ENCODE assay signal across 18 mouse cellular contexts in genomic region chr12:29187619-29188018, GRCm38 (mm10).
DNase-seq lines count a peak whose midpoint lies in the region; ATAC-seq and TF ChIP-seq lines count a peak whose summit lies in the region.
"Had no signal": no experiment of that assay in that cellular context is flagged by ENCODE, and none has a peak within 500 bp of the region (broad histone marks: within the 10 kb centered on the region; RNA-seq: fewer than 3 reads in every experiment).

No protein-coding gene starts in this region.

- H3K36me3 ChIP-seq in forebrain, embryonic 14.5 days (ENCODE audit: control insufficient read depth, insufficient read depth, low read length): no peaks in the 10 kb centered on the region
- H3K36me3 ChIP-seq in forebrain, embryonic 16.5 days (ENCODE audit: control insufficient read depth, insufficient read depth): no peaks in the 10 kb centered on the region
- no peaks in the 10 kb centered on the region for H3K36me3 ChIP-seq in hindbrain, postnatal 0 days (ENCODE audit: insufficient read depth, low read length)
- H3K36me3 ChIP-seq in hindbrain, embryonic 13.5 days: no peaks in the 10 kb centered on the region
- no peaks in the 10 kb centered on the region for H3K36me3 ChIP-seq in midbrain, postnatal 0 days (ENCODE audit: insufficient read depth, low read length)
- H3K36me3 ChIP-seq in midbrain, embryonic 10.5 days: no peaks in the 10 kb centered on the region
- H3K36me3 ChIP-seq: embryonic facial prominence, embryonic 15.5 days; heart, embryonic 12.5 days had no signal

- H3K4me3 ChIP-seq in forebrain, embryonic 14.5 days (ENCODE audit: low read depth, low read length): no peak overlapping the region
- H3K4me3 ChIP-seq in forebrain, embryonic 16.5 days (replicated peaks; ENCODE audit: low read length): no peak overlapping the region
- no peak overlapping the region for H3K4me3 ChIP-seq in hindbrain, postnatal 0 days (ENCODE audit: low read length)
- no peak overlapping the region for H3K4me3 ChIP-seq in hindbrain, embryonic 13.5 days
- no peak overlapping the region for H3K4me3 ChIP-seq in midbrain, postnatal 0 days (ENCODE audit: low read depth, low read length)
- no peak overlapping the region for H3K4me3 ChIP-seq in midbrain, embryonic 10.5 days
- no peak overlapping the region for H3K4me3 ChIP-seq in olfactory bulb, adult 2 months (ENCODE audit: insufficient read depth, low read depth, low read length)
- H3K4me3 ChIP-seq: embryonic facial prominence, embryonic 15.5 days; erythroblast, embryonic 14.5 days; gastrocnemius, adult 2 months; heart, embryonic 12.5 days had no signal

- peak; percentile 29 for DNase-seq in forebrain, embryonic 14.5 days (ENCODE audit: low spot score)
- no peak for DNase-seq in hindbrain, postnatal 0 days (ENCODE audit: low spot score)
- peak; percentile 32 for DNase-seq in midbrain, postnatal 0 days (ENCODE audit: low spot score)
- DNase-seq in midbrain, embryonic 10.5 days (ENCODE audit: low spot score): no peak
- no peak for DNase-seq in lung, postnatal 10 days
- DNase-seq: adrenal gland, postnatal 10 days; cerebellum, adult 2 months; cerebellum, postnatal 10 days; embryo, embryonic 11 days; gastrocnemius, adult 2 months; gastrocnemius, postnatal 25 days had no signal

- H3K27ac ChIP-seq in forebrain, embryonic 14.5 days (ENCODE audit: low read depth, low read length): no peak overlapping the region
- no peak overlapping the region for H3K27ac ChIP-seq in forebrain, embryonic 16.5 days (ENCODE audit: low read length)
- no peak overlapping the region for H3K27ac ChIP-seq in hindbrain, postnatal 0 days
- H3K27ac ChIP-seq in hindbrain, embryonic 13.5 days: no peak overlapping the region
- no peak overlapping the region for H3K27ac ChIP-seq in midbrain, postnatal 0 days (ENCODE audit: low read depth, low read length)
- no peak overlapping the region for H3K27ac ChIP-seq in midbrain, embryonic 10.5 days (replicated peaks)
- peak overlapping the region; percentile 58; the same call in 1 of the 2 replicates for H3K27ac ChIP-seq in olfactory bulb, adult 2 months (ENCODE audit: insufficient read depth, low read depth, low read length)
- H3K27ac ChIP-seq: embryonic facial prominence, embryonic 15.5 days; gastrocnemius, adult 2 months had no signal

- 17% methylated on average over 4 of the region's 4 CpGs for WGBS in forebrain, embryonic 14.5 days
- 20% methylated on average over 4 of the region's 4 CpGs for WGBS in forebrain, embryonic 16.5 days
- 43% methylated on average over 4 of the region's 4 CpGs for WGBS in hindbrain, postnatal 0 days
- 47% methylated on average over 4 of the region's 4 CpGs for WGBS in hindbrain, embryonic 13.5 days
- WGBS in midbrain, postnatal 0 days: 32% methylated on average over 4 of the region's 4 CpGs
- WGBS in midbrain, embryonic 10.5 days: 54% methylated on average over 4 of the region's 4 CpGs
- WGBS in olfactory bulb, adult 2 months: 18% methylated on average over 4 of the region's 4 CpGs

- no peak for TF ChIP-seq POLR2A in olfactory bulb, adult 2 months (IDR thresholded peaks at IDR 0.05; ENCODE audit: insufficient read depth, low read depth, low read length)

- no peaks in the 10 kb centered on the region for H3K9me3 ChIP-seq in forebrain, embryonic 14.5 days (replicated peaks; ENCODE audit: control insufficient read depth, low read length)
- no peaks in the 10 kb centered on the region for H3K9me3 ChIP-seq in forebrain, embryonic 16.5 days (ENCODE audit: control insufficient read depth, low read length)
- H3K9me3 ChIP-seq in hindbrain, postnatal 0 days (ENCODE audit: low read length): no peaks in the 10 kb centered on the region
- H3K9me3 ChIP-seq in hindbrain, embryonic 13.5 days: 0 out of 2 replicates have a peak, but pooled peaks cover 4% of the 10 kb centered on the region
- no peaks in the 10 kb centered on the region for H3K9me3 ChIP-seq in midbrain, postnatal 0 days (ENCODE audit: low read length)
- H3K9me3 ChIP-seq in midbrain, embryonic 10.5 days (replicated peaks): no peaks in the 10 kb centered on the region; the same call in 1 of the 2 replicates
- H3K9me3 ChIP-seq: embryonic facial prominence, embryonic 15.5 days had no signal

- TF ChIP-seq CTCF in hindbrain, postnatal 0 days (IDR thresholded peaks at IDR 0.05; ENCODE audit: low read depth): peak; percentile 32; the same call in 1 of the 2 replicates
- peak; percentile 51 for TF ChIP-seq CTCF in midbrain, postnatal 0 days (IDR thresholded peaks at IDR 0.05)
- no peak for TF ChIP-seq CTCF in olfactory bulb, adult 2 months (IDR thresholded peaks at IDR 0.05; ENCODE audit: insufficient read depth, low read depth, low read length)

- H3K4me2 ChIP-seq in forebrain, embryonic 14.5 days (ENCODE audit: low read length): no peak overlapping the region
- no peak overlapping the region for H3K4me2 ChIP-seq in forebrain, embryonic 16.5 days (ENCODE audit: low read length)
- no peak overlapping the region for H3K4me2 ChIP-seq in hindbrain, postnatal 0 days (ENCODE audit: low read depth, low read length)
- H3K4me2 ChIP-seq in hindbrain, embryonic 13.5 days: no peak overlapping the region
- no peak overlapping the region for H3K4me2 ChIP-seq in midbrain, postnatal 0 days (ENCODE audit: low read depth, low read length, poor library complexity, severe bottlenecking)
- H3K4me2 ChIP-seq: embryonic facial prominence, embryonic 15.5 days; heart, embryonic 12.5 days had no signal

- H3K4me1 ChIP-seq in forebrain, embryonic 14.5 days (ENCODE audit: control insufficient read depth, insufficient read depth, low read length): peaks cover 4% of the 10 kb centered on the region; the same call in 1 of the 2 replicates
- no peaks in the 10 kb centered on the region for H3K4me1 ChIP-seq in forebrain, embryonic 16.5 days (replicated peaks; ENCODE audit: control insufficient read depth, insufficient read depth, low read length)
- H3K4me1 ChIP-seq in hindbrain, postnatal 0 days (ENCODE audit: insufficient read depth, low read length): no peaks in the 10 kb centered on the region
- peaks cover 11% of the 10 kb centered on the region; the same call in 1 of the 2 replicates for H3K4me1 ChIP-seq in hindbrain, embryonic 13.5 days (replicated peaks)
- H3K4me1 ChIP-seq in midbrain, postnatal 0 days (ENCODE audit: insufficient read depth, low read length): no peaks in the 10 kb centered on the region
- peaks cover 6% of the 10 kb centered on the region for H3K4me1 ChIP-seq in midbrain, embryonic 10.5 days
- no peaks in the 10 kb centered on the region for H3K4me1 ChIP-seq in olfactory bulb, adult 2 months (ENCODE audit: control insufficient read depth, insufficient read depth, low read length)
- H3K4me1 ChIP-seq: embryonic facial prominence, embryonic 15.5 days; heart, embryonic 12.5 days had no signal

- no peak overlapping the region for H3K9ac ChIP-seq in forebrain, embryonic 14.5 days (ENCODE audit: low read length)
- no peak overlapping the region for H3K9ac ChIP-seq in forebrain, embryonic 16.5 days (replicated peaks; ENCODE audit: low read depth, low read length)
- no peak overlapping the region for H3K9ac ChIP-seq in hindbrain, postnatal 0 days (replicated peaks; ENCODE audit: low read length)
- H3K9ac ChIP-seq in hindbrain, embryonic 13.5 days: no peak overlapping the region
- no peak overlapping the region for H3K9ac ChIP-seq in midbrain, postnatal 0 days (replicated peaks; ENCODE audit: low read length, poor library complexity, severe bottlenecking)
- H3K9ac ChIP-seq: embryonic facial prominence, embryonic 15.5 days; heart, embryonic 12.5 days had no signal

- H3K27me3 ChIP-seq in forebrain, embryonic 14.5 days (replicated peaks; ENCODE audit: control insufficient read depth, insufficient read depth, low read length): no peaks in the 10 kb centered on the region
- no peaks in the 10 kb centered on the region for H3K27me3 ChIP-seq in forebrain, embryonic 16.5 days (replicated peaks; ENCODE audit: control insufficient read depth, insufficient read depth, low read length)
- no peaks in the 10 kb centered on the region for H3K27me3 ChIP-seq in hindbrain, postnatal 0 days (ENCODE audit: insufficient read depth, low read length)
- no peaks in the 10 kb centered on the region for H3K27me3 ChIP-seq in hindbrain, embryonic 13.5 days
- H3K27me3 ChIP-seq in midbrain, postnatal 0 days (ENCODE audit: insufficient read depth, low read length): no peaks in the 10 kb centered on the region
- no peaks in the 10 kb centered on the region for H3K27me3 ChIP-seq in midbrain, embryonic 10.5 days (ENCODE audit: low read depth, poor library complexity, severe bottlenecking)
- H3K27me3 ChIP-seq: embryonic facial prominence, embryonic 15.5 days; heart, embryonic 12.5 days had no signal

- no peak for ATAC-seq in forebrain, embryonic 14.5 days
- ATAC-seq in forebrain, embryonic 16.5 days: no peak
- no peak for ATAC-seq in hindbrain, postnatal 0 days
- ATAC-seq in hindbrain, embryonic 13.5 days (ENCODE audit: low FRiP score): no peak
- no peak for ATAC-seq in midbrain, postnatal 0 days (ENCODE audit: low FRiP score)
- ATAC-seq: intestine, embryonic 16.5 days had no signal

Comparison
In these comparisons a context has a peak if more than half of its experiments do, and no peak if none do; other contexts are left out.
1. DNase-seq: peak in forebrain, embryonic 14.5 days (single experiment) and midbrain, postnatal 0 days (single experiment); none in hindbrain, postnatal 0 days (single experiment), midbrain, embryonic 10.5 days (single experiment) and lung, postnatal 10 days (single experiment).